Mouse (Mus musculus) cerebellum, adult 9-10 months (tissue): ENCODE results near the gene Insc.

Source experiments
- DNase-seq: peaks from one replicate; pipeline ENCODE4 v3.0.0; 2022

The Insc gene

DNA sequence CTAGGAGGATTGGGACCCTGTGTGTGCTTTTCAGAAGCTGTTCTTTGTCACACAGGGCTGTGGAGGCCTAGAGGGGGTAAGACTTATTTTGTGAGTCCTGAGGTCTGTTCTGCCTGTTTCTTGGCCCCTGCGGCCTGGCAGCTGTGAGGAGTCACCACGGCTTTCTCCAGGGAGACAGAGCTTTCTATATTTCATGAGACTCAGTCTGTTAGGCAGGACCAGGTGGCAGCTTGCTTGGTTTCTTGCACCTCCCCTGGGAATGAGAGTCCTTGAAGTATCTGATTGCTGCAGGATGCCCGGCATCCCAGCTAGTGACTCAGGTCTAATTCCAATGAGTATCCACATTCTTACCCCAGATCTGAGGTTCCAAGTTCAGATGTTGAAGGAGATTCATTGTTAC is 21.8 kb downstream of the Insc start:
- DNase-seq: no peak

DNA sequence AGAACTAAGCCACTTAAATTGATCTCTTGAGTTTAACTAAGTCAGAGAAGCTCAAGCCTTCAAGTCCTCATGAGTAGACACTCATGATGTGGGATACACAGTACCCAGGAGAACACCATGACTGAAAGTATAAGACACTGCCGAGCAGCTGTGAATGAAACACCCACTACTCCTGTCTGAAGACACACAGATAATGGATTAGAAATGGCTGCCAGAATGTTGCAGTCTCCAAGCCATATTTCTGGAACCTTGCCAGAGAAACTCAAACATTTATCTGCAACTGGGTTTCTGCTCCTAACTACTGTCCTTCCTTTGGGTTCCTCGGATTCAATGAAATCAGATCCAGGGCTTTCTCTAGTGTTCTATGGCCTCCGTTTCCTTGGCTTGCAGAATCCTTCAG is 23.0 kb downstream of the Insc start:
- no peak for DNase-seq

DNA sequence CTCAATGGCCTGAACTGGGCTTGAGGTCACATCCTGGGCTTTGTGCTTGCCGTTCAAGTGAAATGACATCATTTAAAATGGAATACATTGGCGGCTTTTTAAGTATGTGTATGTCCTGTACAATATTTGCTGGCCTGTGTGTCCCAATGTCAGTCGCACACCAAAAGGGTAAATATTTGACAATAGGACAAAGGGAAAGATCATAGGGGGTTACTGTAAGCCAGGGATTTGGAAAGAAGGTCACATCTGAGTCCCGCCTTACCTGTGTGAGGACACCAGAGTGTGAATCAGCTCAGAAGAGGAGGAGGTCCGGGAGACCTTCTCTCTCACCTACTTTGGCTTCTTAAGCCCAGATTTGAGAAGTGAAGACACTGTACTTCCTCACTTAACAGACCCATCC is 25.0 kb downstream of the Insc start:
- no peak for DNase-seq

DNA sequence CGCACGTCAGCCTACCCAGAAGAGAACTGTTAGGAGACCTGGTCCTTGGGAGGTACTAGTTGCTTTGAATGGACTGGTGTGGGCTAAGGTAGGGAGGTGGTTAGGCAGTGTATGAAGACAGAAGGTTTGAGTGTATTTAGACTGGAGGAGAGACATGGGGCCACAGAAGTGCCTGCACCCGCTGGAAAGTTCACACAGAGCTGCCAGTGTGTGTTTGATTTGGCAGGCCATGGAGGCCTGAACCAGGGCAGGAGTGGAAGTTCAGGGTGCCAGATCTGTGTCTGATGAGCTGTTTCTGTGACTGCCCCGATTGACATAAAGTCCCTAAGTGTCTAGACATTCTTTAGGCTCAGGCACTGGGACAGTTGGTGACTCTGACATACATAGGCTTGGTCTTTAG is 25.5 kb downstream of the Insc start:
- DNase-seq: no peak

DNA sequence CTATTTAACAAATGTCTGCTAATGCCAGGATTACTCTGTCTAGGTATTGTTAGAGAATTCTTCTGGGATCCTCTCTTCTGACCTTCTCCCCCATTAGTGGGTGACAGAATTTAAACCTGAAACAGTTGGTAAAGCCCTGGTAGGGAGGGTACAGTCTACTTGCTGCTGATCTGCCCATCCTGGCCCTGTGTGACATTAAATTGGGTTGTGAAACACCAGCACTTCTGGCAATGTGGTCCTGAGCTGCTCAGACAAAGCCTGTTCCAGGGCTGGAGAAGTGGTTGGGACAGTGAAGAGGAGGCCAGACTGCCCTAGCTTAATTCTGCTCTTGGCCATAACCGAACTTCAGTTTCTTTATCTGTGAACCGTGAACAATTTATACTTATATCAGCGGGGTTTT is 27.1 kb downstream of the Insc start:
- no peak for DNase-seq

DNA sequence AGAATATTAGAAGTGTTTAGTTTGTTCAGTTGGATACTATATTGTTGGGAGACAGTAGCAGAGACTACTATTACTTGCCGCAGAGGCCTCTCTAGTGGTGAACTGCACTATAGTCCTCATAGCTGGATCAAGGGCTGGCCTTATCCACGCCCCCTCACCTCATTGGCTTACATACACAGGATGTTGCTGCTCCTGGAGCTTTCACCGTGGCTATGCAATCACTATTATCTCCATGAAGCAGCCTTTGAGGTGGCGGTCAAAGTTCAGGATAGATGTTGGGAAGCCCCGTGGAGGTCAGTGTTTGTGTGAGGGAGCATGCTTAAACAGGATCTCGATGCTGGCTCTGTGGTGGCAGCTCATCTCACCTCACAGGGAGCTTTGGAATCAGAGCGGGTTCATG is 28.3 kb downstream of the Insc start:
- DNase-seq: no peak

DNA sequence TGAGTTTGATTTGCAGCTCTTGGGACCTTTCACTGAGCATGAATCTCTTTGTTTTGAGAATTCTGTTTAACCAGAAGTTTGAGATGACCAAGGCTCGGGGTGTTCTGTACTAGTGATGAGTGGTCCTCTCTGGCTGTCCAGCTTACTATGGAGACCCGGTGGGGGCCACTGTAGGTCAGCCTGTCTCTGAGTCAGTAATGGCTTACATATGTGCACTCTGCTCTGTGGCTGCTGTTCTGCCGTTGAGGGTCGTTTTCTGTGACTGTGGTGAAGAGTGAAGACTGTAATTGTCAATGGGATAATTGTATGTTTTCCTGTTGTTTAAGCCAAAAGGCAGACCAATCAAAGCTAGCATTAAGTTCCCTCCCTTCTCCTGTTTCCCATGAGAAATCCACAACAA is 30.3 kb downstream of the Insc start:
- no peak for DNase-seq

DNA sequence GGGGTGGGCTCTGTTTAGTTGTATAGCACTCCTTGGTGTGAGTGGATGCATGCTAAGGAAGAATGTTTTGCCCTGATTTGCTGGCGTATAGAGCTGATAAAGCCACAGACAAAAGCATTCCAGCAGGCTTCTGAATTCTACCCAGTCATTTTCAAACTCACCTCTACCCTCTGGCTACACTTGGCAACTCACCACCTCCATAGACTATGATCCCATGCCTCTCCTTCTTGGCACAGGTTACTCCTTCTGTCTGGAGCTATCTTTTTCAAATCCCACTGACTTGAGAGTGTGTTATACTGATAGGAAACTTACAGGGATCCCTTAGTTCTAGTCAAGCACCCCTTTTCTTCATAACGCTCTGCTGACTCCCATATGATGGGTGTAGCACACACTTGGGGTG is 32.4 kb downstream of the Insc start:
- no peak for DNase-seq

DNA sequence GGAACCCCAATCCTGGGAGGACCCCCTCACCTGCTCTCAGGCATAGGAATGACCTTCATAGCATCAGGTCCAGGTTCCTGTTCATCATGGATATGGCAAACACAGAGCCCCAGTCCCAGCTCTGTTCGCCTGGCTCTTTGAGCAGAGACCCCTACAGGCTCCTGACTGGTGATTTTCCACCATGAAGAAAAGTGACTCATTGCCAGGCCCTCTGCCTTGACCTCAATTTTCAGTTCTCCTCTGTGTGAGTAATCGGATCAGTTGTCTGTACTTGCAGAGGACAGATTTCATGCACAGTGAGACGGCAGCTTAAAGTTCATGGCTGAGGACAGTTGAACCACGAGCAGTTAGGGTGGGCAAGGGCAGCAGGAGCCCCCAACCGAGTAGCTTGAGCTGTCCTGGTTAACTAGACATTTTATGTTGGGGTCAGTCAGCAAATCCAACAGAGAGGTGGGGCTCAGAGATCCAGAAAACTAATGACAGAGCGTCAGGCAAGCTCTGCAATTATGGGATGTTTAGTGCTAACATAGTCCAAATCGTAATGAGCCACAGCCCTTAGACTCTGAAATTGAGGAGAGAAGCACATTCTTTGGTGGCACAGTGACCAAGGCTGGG is 34.8 kb downstream of the Insc start:
- DNase-seq: no peak

DNA sequence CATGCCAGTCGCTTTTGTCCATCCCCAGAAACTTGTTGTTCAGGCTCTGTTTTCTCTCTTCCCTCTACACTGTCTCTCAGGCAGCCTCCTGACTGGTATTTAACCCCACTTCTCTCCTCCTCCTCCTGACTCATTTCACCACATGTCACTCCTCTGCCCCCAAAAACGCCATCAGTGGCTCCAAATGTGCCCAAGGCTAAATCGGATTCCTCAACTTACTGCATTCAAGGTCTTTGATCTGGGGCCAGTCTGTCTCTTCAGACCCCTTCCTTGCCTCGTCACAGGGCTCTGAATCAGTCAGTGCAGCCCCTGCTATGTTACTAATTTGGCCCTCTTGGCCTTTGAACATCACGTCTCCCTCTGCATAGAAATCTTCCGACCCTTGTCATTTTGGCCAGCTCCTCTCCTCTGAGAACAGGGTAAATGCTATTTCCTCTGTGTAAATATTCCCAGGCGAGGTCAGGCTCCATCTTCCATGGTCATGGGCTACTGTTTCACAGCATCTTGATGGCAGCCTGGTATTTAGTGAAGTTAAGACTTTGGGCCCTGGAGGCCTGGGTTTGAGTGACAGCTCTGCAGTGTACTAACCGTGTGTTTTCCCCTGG is 35.7 kb downstream of the Insc start:
- no peak for DNase-seq

DNA sequence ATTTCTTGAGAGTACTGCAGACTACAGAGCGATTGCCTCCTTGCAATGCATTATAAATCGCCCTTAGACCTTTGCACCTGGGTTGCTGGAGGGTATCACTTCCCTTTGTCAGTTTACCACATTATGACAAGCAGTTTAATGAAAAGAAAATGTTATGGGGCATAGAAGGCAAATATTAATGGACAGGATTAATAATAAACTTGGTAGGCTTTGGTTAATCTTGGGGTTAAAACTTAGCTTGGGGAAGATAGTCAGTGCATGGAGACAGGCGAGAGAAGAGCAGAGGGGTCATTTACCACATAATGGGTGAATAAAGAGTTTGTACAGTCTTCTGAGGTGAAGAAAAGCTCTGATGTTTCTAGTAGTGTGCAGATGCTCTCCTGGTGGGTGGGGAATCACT is 39.8 kb downstream of the Insc start:
- no peak for DNase-seq

DNA sequence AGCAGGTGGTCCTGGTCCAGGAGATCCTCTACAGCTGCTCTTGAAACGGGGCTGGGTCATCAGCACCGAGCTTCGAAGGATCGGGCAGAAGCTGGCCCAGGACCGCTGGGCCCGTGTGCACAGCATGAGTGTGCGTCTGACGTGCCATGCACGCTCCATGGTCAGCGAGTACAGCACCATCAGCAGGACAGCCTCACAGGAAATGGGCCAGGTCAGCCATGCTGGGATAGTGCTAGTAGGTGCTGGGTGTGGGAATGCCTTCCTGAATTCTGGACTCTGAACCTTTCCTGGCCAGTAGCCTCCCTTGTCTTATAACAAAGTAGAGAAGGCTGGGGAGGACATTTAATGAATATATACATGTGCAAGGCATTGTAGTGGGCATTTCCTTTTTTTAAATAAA is 47.6 kb downstream of the Insc start:
- DNase-seq: no peak

DNA sequence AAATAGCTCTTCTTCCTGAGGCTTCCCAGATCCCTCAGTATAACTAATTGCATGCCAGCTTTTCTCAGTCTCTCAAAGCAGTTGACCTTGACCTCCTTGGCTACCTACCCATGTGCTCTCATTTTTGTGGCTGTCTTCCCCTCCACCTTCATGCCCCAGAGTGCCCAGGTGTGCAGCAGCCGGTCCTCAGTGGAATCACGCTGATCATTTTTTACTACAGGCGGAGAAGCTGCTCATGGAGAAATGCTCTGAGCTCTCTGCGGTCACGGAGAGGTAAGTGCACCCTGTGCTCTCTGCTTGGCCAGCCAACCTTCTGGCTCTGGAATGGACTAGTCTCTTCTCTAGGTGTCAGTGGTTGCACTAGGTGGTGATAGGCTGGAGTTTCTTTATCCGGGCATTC is 48.5 kb downstream of the Insc start:
- no peak for DNase-seq

DNA sequence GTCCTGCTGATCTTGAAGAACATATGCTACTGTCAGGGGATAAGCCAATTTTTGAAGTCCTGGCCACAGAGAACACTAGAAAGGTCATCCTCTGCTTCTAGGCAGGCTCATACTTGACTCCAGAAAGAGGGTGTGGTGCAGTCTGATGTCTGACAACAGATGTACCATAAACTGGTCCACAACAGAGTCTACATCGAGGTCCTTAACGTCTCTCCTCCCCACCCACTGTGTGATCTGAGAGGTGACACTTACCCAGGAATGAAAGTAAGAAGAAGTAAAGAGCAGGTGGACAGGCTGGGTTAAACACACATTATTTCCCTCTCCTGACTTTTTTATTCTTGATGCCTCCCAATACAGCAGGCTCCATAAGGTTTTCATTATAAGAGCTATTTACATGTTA is 50.9 kb downstream of the Insc start:
- no peak for DNase-seq

DNA sequence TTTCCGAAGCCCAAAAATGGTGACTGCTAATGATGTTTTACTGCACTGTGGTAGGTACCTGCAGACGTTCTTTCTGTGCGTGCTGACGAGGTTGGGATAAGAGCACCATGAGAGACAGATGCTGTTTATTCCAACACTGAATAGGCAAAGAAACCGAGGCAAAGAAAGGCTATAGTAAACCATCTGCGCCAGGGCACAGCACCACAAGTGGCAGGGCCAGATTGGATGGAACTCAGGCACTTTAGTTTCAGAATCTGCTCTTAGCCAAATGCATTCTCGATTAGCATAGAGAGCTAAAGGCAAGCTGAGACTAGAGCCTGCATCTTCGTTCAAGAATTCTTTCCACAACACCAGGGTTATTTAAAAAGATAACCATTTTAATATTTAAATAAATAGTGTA is 59.1 kb downstream of the Insc start:
- no peak for DNase-seq

DNA sequence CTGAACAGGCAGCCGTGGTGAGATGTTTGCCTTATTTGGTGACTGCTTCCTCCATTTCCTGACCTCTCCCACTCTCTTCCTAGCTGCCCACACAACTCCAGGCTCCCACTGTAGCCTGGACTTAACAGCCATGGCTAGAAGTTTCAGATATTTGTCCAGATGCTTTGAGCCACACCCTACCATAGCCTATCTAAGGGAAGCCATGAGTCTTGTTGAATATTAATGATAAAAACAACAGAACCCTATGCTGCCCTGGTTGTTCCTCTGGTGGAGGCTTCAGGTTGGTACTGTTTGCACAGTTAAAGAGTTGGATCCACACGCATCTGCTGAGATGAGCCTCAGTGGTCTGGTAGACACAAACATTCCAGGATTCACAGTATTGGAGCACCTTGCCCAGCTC is 61.8 kb downstream of the Insc start:
- no peak for DNase-seq

DNA sequence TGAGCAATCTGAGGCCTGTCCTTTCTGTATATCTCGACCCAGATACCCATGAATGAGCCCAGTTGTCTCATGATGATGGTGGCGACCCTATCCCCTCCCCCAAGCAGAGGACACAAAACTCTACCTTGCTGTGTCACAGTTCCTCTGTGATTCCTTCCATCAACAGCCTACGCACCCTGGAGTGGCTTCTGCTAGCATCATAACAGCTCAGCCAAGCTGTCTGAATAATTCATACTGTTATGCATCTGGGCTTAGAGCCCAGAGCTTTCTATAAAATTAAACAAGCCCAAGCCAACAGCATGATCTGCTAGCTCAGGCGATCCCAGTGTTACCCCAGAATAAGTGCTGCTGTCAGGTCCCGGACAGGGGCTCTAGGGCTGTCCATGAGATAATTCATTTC is 63.8 kb downstream of the Insc start:
- no peak for DNase-seq

DNA sequence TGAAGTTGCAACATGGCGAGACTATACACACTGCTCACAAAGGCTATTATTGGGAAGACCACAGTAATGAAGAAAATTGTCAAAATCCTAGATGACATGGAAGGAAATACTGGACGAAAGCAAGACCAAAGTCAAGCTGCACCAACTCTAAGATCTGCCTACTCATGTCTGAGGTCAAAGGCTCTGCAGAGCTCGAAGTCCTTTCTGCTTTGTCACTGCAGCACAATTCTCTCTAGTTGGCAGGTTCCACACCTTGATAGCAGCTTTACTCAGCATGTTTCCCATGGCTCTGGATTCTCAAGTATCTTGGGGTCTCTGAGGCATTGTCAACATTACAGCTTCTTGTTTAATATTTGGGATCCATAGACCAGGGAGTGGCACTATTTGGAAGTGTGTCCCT is 64.8 kb downstream of the Insc start:
- no peak for DNase-seq

DNA sequence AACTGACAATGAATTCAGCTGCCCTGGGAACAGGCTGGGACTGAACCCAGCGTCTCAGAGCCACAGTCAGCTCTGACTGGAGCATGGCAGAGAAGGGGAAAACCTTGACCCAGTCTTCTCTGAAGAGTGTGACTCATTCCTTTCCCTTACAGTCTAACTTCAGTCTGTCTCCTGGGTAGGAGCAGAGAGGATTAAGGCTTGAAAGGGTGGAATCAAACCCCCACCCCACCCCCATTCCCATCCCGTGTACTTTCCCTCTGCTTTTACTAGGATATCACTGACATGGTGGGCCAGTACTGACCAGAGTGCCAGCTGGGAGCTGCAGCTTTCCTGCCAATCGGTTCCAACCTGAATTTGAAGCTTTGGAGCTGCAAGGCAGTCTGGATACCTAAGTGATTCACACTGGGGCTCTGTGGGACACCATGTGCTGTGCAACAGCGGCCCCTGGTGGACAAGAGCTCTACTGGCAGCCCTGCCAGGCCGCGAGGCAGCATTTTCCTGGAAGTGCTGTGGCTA is 73.9 kb downstream of the Insc start:
- DNase-seq: peak; percentile 61

DNA sequence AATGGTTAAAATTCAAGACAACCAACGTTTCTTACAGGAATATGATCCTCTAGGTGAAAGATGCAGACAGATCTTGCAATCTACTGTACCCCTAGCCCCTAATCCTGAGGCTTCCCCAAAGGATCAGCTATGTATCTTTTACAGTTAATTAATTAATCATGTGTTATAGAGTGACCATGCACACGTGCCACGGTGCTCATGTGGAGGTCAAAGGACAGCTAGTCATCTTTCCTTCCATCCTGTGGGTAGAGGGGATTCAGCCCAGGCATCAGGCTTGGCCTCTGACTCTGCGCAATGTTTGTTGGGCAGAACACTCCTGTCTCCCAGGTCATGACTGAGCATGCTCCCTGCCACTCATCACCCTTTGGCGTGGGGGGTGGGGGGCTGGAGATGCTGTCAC is 74.4 kb downstream of the Insc start:
- no peak for DNase-seq

DNA sequence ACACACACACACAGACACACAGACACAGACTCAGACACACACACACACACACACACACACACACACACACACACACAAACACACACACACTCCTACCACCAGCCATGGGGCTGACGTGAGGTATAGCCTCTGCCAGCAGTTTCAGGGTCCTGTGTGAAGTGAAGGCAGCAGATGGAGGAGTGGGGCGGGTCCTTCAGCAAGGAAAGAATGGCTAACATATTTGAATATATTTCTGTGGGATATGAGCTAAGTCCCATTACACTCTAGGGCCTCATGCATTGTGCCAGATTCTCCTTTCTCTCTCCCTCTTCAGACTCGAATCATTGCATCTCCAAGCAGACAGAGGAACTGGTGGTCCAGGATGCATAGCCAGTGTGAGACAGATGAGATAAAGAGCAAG is 74.9 kb downstream of the Insc start:
- DNase-seq: no peak

DNA sequence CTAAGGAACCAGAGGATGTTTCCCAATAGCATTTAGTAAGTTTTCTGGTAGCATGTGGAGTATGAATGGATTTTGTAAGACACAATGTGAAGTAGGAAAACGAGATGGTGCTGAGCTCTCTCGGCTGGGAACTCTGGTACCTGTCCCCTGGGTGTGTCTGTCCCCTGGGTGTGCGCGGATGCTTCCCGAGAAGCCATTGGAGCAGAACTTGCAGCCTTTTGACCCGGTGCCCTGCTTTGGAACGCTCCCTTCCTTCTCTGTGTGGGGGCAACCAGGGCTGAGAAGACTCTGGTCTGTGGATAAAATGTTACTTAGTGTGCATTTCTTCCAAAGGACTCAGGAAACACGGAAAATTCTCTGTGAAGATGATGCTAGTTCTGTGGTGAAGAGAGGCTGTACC is 75.3 kb downstream of the Insc start:
- no peak for DNase-seq

DNA sequence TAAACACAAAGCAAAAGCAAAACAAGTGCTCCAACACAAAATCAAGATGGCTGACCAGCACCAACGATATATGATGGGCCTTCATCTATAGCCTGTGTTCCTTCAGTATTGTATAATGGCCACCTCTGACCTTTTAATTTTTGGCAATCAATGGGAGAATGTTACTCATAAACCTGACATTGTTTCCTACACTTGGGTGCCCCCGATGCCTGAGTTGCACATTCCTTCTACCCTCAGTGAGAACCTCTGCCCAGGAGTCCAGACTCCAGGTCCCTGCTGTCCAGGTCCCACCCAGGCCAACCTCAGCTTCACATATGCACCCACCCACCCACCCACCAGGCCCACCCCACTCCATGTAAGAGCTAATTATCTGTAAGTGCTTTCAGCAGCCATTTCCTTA is 79.2 kb downstream of the Insc start:
- no peak for DNase-seq

DNA sequence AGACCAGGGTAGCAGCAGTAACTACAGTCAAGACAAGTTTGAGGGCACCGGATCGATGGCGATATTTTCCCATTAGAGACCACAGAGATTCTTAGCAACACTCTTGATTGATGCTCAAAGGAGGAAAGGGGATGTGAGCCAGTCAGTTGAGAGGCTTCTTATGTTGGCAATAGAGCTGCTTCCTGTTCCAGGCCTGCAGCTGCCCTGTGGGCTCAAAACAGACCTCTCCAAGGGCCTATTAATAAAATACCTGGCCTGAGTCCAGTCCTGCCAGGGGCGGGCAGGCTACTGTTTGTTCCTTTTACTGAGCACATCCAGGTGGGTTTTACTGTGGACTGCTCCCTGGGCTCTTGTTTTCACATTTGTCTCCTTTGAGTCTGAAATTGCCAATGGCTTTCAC is 83.9 kb downstream of the Insc start:
- no peak for DNase-seq

DNA sequence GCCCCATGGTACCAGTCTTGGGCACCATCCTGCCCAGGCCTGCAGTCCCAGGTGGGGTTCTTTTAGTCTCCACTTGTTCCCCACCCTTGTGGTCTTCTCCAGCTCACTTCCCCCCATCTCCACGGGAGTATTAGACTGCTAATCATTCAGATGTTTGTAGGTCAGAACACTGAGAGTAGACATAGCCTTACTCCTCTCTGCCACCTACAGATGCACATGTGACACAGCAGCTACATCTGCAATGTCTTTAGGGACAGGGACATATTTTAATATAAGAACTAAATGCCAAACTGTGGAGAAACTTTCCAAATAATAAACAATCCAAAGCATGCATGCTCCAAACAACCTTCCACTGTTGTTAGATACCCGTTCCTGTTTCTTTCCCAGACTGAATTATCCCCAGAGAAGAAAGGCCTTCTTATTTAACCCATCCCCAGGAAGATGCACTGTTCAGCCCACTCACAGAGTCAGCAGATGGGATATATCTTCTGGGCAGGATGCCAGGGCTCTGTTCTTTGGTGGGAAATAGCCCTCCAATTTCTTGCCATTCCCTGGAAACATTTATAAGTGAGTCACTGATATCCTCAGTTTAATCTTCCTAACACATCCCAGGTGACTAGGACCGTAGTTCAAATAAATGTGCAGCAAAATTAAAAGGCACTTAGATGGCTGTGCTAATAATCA is 88.9 kb downstream of the Insc start:
- no peak for DNase-seq
